Mouse (Mus musculus): Measurements from ENCODE around the gene Fer1l4.

DNA sequence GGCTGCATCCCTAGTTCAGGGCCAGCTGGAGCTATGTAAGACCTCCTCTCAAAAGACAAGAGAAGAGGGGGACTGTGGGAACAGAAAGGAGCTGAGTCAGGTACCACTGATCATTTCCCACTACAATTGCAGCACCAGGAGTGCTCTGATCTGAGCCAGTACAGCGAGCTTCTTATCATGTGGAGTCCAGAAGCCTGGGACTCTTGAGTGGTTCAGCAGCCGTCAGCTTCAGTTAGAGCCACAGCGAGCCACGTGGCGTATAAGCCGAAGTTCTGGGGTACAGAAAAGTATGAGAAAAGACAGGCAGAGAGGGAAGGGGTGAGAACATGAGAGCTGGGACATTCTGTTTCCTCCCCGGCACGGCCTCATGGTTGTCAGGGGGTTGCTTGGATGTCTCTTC, 31.5 kb downstream of the Fer1l4 start:
- TF ChIP-seq POLR2A (IDR thresholded peaks at IDR 0.05; ENCODE audit: borderline replicate concordance, extremely low read depth, low read depth, low read length) (no peak), CTCF (IDR thresholded peaks at IDR 0.05; ENCODE audit: insufficient read depth, low read length) (no peak)
